Mouse (Mus musculus): ENCODE measurements at regions not wholly inside any gene's neighbourhood (a gene's known extent, or its start where the extent isn't known, plus 50 kb on each side); places are given as distances from the start of the nearest gene placed in this dataset.

DNA sequence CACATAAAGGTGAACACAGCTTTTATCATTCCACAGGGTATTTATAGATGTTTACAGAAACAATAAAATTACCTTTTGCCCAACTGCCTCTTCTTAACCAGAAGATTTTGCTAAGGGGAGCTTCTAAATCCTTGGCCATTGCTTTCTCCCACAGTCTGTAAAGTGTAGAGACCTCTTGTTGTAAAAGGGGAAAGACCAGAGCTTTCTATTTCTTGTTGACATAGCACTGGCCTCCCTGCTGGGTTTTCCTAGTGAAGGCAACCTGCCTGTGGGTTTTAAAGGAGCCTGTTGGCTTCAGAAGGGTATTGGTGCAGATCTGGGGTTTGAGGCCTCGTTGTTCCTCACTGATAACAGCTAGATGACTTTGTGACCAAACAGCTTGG, 381.6 kb downstream of the Lmo4 start:
- TF ChIP-seq POLR2A (IDR thresholded peaks at IDR 0.05; ENCODE audit: extremely low read depth, insufficient read depth, low read length): no peak
- no peak for TF ChIP-seq CTCF (IDR thresholded peaks at IDR 0.05; ENCODE audit: low read depth, low read length)

All from liver, adult 2 months (tissue).